Mouse (Mus musculus): Measurements from ENCODE around the gene Wap.

- TF ChIP-seq POLR2A (IDR thresholded peaks at IDR 0.05; ENCODE audit: insufficient read length, low read depth) (no peak), MAX (IDR thresholded peaks at IDR 0.05; ENCODE audit: low read depth) (no peak), USF1 (IDR thresholded peaks at IDR 0.05; ENCODE audit: low read depth) (no peak), CEBPB (IDR thresholded peaks at IDR 0.05; ENCODE audit: insufficient read depth, poor library complexity, severe bottlenecking) (no peak), E2F4 (IDR thresholded peaks at IDR 0.05; ENCODE audit: insufficient read depth) (no peak), SRF (IDR thresholded peaks at IDR 0.05; ENCODE audit: control insufficient read depth, insufficient read length, low read depth) (no peak), REST (IDR thresholded peaks at IDR 0.05; ENCODE audit: insufficient read depth, insufficient read length) (no peak), POLR2AphosphoS2 (IDR thresholded peaks at IDR 0.05; ENCODE audit: insufficient read length, low read depth) (no peak), MYOG (IDR thresholded peaks at IDR 0.05; ENCODE audit: control insufficient read depth in 1 of 3, insufficient read depth in 1 of 3, insufficient read length in 2 of 3, low read depth in 2 of 3) (no peak)
These were observed 45.0 kb downstream of the Wap start for GRCm38 (mm10) chr11:6593406-6593805.
